ENCODE assay signal across 15 mouse cellular contexts in genomic region chr19:56069266-56069665, GRCm38 (mm10).
DNase-seq lines count a peak whose midpoint lies in the region; ATAC-seq and TF ChIP-seq lines count a peak whose summit lies in the region.
"Had no signal": no experiment of that assay in that cellular context is flagged by ENCODE, and none has a peak within 500 bp of the region (broad histone marks: within the 10 kb centered on the region; RNA-seq: fewer than 3 reads in every experiment).

No protein-coding gene starts in this region.

- intact Hi-C loops in heart, postnatal 10 days (cut with DNase I), result no loop called here

- 0 out of 2 replicates have a peak, but pooled peaks cover 3% of the 10 kb centered on the region for H3K27me3 ChIP-seq in lung, embryonic 15.5 days
- H3K27me3 ChIP-seq in embryonic facial prominence, embryonic 14.5 days (replicated peaks; ENCODE audit: control insufficient read depth, insufficient read depth, low read length), result no peaks in the 10 kb centered on the region
- 0 out of 2 replicates have a peak, but pooled peaks cover 2% of the 10 kb centered on the region for H3K27me3 ChIP-seq in midbrain, embryonic 16.5 days (ENCODE audit: control insufficient read depth, insufficient read depth, low read depth, low read length)
- H3K27me3 ChIP-seq in lung, postnatal 0 days (replicated peaks; ENCODE audit: insufficient read depth, low read length), result no peaks in the 10 kb centered on the region
- H3K27me3 ChIP-seq: Patski had no signal

- H3K4me1 ChIP-seq in lung, embryonic 15.5 days, result peaks cover 9% of the 10 kb centered on the region; the same call in 1 of the 2 replicates
- H3K4me1 ChIP-seq in embryonic facial prominence, embryonic 14.5 days (ENCODE audit: control insufficient read depth, insufficient read depth, low read length), result peaks cover 22% of the 10 kb centered on the region
- peaks cover 8% of the 10 kb centered on the region; the same call in 1 of the 2 replicates for H3K4me1 ChIP-seq in midbrain, embryonic 16.5 days (ENCODE audit: control insufficient read depth, insufficient read depth, low read length)
- H3K4me1 ChIP-seq in lung, postnatal 0 days (ENCODE audit: insufficient read depth, low read depth, low read length), result no peaks in the 10 kb centered on the region

- no peak overlapping the region for H3K4me3 ChIP-seq in lung, embryonic 15.5 days
- H3K4me3 ChIP-seq in embryonic facial prominence, embryonic 14.5 days (ENCODE audit: low read depth, low read length), result no peak overlapping the region
- H3K4me3 ChIP-seq in midbrain, embryonic 16.5 days (ENCODE audit: low read depth, low read length), result no peak overlapping the region
- no peak overlapping the region for H3K4me3 ChIP-seq in lung, postnatal 0 days (ENCODE audit: low read depth, low read length)
- H3K4me3 ChIP-seq: erythroblast, embryonic 14.5 days; heart, embryonic 13.5 days had no signal

- WGBS in lung, embryonic 15.5 days, result 51% methylated on average over 10 of the region's 10 CpGs
- WGBS in embryonic facial prominence, embryonic 14.5 days, result 58% methylated on average over 10 of the region's 10 CpGs
- 24% methylated on average over 10 of the region's 10 CpGs for WGBS in midbrain, embryonic 16.5 days
- 37% methylated on average over 10 of the region's 10 CpGs for WGBS in lung, postnatal 0 days

- H3K9ac ChIP-seq in lung, embryonic 15.5 days, result no peak overlapping the region
- no peak overlapping the region for H3K9ac ChIP-seq in embryonic facial prominence, embryonic 14.5 days (ENCODE audit: low read depth, low read length)
- H3K9ac ChIP-seq in midbrain, embryonic 16.5 days (ENCODE audit: low read depth, low read length), result peak overlapping the region; percentile 24; the same call in 1 of the 2 replicates
- no peak overlapping the region for H3K9ac ChIP-seq in lung, postnatal 0 days (replicated peaks; ENCODE audit: low read depth)
- H3K9ac ChIP-seq: heart, embryonic 13.5 days; liver, embryonic 14.5 days had no signal

- no peak for TF ChIP-seq CTCF in lung, postnatal 0 days (IDR thresholded peaks at IDR 0.05)

- peak; percentile 3 to 15 for DNase-seq in heart, postnatal 10 days
- no peak for DNase-seq in heart, adult 11 months
- no peak for DNase-seq in lung, postnatal 10 days
- peak; percentile 46 for DNase-seq in embryonic facial prominence, embryonic 14.5 days (ENCODE audit: low spot score)
- DNase-seq in B cell, adult 2 months, result no peak
- no peak for DNase-seq in lung, postnatal 0 days (ENCODE audit: low spot score)
- DNase-seq: adrenal gland, postnatal 10 days; cerebellum, adult 8-10 months had no signal

- TF ChIP-seq EP300 in lung, postnatal 0 days (IDR thresholded peaks at IDR 0.05), result no peak

- H3K4me2 ChIP-seq in lung, embryonic 15.5 days, result peak overlapping the region; percentile 26; the same call in 1 of the 2 replicates
- H3K4me2 ChIP-seq in embryonic facial prominence, embryonic 14.5 days (ENCODE audit: low read depth, low read length), result no peak overlapping the region
- no peak overlapping the region for H3K4me2 ChIP-seq in midbrain, embryonic 16.5 days (ENCODE audit: low read length)
- H3K4me2 ChIP-seq in lung, postnatal 0 days (replicated peaks; ENCODE audit: low read depth, low read length), result no peak overlapping the region

- no peaks in the 10 kb centered on the region for H3K36me3 ChIP-seq in lung, embryonic 15.5 days
- no peaks in the 10 kb centered on the region for H3K36me3 ChIP-seq in embryonic facial prominence, embryonic 14.5 days (ENCODE audit: control insufficient read depth, insufficient read depth, low read length)
- H3K36me3 ChIP-seq in midbrain, embryonic 16.5 days (ENCODE audit: control insufficient read depth, insufficient read depth, low read length), result no peaks in the 10 kb centered on the region
- H3K36me3 ChIP-seq in lung, postnatal 0 days (ENCODE audit: insufficient read depth, low read length), result no peaks in the 10 kb centered on the region
- H3K36me3 ChIP-seq: heart, embryonic 13.5 days had no signal

- no peak for ATAC-seq in lung, embryonic 15.5 days (ENCODE audit: borderline replicate concordance, extremely low read depth, low FRiP score, low TSS enrichment)
- ATAC-seq in embryonic facial prominence, embryonic 14.5 days (ENCODE audit: low read depth), result no peak
- no peak for ATAC-seq in midbrain, embryonic 16.5 days
- ATAC-seq in lung, postnatal 0 days, result no peak
- ATAC-seq: intestine, embryonic 16.5 days; Patski had no signal

- no peak overlapping the region; the same call in 1 of the 2 replicates for H3K27ac ChIP-seq in lung, embryonic 15.5 days
- H3K27ac ChIP-seq in embryonic facial prominence, embryonic 14.5 days (replicated peaks; ENCODE audit: low read depth, low read length), result no peak overlapping the region
- H3K27ac ChIP-seq in midbrain, embryonic 16.5 days (ENCODE audit: low read length), result no peak overlapping the region
- H3K27ac ChIP-seq in lung, postnatal 0 days (ENCODE audit: low read length), result no peak overlapping the region
- H3K27ac ChIP-seq: heart, embryonic 13.5 days; liver, embryonic 14.5 days had no signal

- H3K9me3 ChIP-seq in lung, embryonic 15.5 days, result no peaks in the 10 kb centered on the region
- H3K9me3 ChIP-seq in embryonic facial prominence, embryonic 14.5 days (ENCODE audit: control insufficient read depth, low read length), result no peaks in the 10 kb centered on the region
- H3K9me3 ChIP-seq in midbrain, embryonic 16.5 days (replicated peaks; ENCODE audit: control insufficient read depth, low read length, poor library complexity, severe bottlenecking), result no peaks in the 10 kb centered on the region
- H3K9me3 ChIP-seq in lung, postnatal 0 days (ENCODE audit: low read length), result no peaks in the 10 kb centered on the region
- H3K9me3 ChIP-seq: heart, embryonic 13.5 days had no signal

Comparison
In these comparisons a context has a peak if more than half of its experiments do, and no peak if none do; other contexts are left out.
1. DNase-seq: peak in heart, postnatal 10 days (2 of 2) and embryonic facial prominence, embryonic 14.5 days (single experiment); none in heart, adult 11 months (single experiment), lung, postnatal 10 days (single experiment), B cell, adult 2 months (0 of 2) and lung, postnatal 0 days (single experiment).